Mouse (Mus musculus) gastrocnemius, adult 2 months (tissue): ENCODE data around the gene Eras. TPM values are rescaled to one million over a fixed set of nuclear protein-coding genes. Genes with fewer than 3 reads are reported as not detected.
A peak's percentile ranks its signal among the peaks of the same experiment; 100 is the strongest.

Source experiments
- DNase-seq: peaks from one replicate; pipeline ENCODE4 v3.0.0; 2022
- H3K27ac ChIP-seq: fragments of 200-600 bp; 2 replicates; pipeline ENCODE4 v1.8.1; 2022; ENCODE audit warnings: mild to moderate bottlenecking
- H3K4me3 ChIP-seq: fragments of 200-600 bp; 2 replicates; pipeline ENCODE4 v1.8.1; 2022; ENCODE audit warnings: mild to moderate bottlenecking, moderate library complexity
- CTCF ChIP-seq: fragments of 200-600 bp; IDR thresholded peaks from 2 replicates; pipeline ENCODE4 v1.8.1; 2022; ENCODE audit warnings: antibody characterized with exemption, mild to moderate bottlenecking, moderate library complexity
- intact Hi-C: fragments of 180-260 bp; cut with DNase I; formaldehyde crosslinking; loops from one replicate; pipeline ENCODE4 v1.15.1; 2025
- long read RNA-seq, 2 experiments: library from polyadenylated mRNA; stranded (forward); transcript quantifications; one replicate each; pipeline ENCODE4 v2.0.0; 2021
- total RNA-seq, 2 experiments: library from RNA; stranded (reverse); gene quantifications; 2 replicates each; pipeline ENCODE4 v1.2.3; 2021

Eras gene
- not detected for total RNA-seq
- long read RNA-seq, experiment 1: 0 reads
- long read RNA-seq, experiment 2: 0 reads

DNA sequence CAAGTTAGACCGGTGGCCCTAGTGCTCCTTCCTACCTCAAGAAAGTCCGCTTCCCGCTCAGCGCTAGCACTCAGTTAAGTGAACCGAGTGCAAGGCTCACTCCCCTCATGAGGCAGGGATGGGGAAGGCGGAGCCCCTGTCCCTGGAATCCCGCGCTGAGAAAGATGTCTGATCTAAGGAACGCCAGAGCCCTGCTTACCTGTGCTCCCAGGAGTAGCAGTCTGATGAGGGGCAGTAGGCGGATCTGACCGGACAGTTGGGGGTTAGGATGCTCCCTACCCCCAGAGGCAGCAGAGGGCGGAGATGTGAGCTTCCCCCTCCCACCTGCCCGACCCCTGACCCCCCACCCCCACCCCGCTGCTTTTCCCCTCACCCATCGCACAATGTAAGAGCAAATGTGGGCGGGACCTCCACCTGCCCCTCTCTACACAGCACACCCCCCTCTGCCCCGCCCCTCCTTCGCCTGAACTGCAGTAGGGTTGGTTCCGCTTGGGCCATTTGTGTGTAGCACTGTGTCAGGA, at the start of gene Eras:
Eras (minus strand) TSS at position 338 of the 521 bp plus-strand sequence.
- intact Hi-C loops: no loop called here
- no peak for DNase-seq
- no peak within 1 kb of the TSS for H3K4me3 ChIP-seq

GRCm38 (mm10) chrX:7977892-7978291, 49.5 kb upstream of the Eras start, which contains the start of gene Gata1:
Gene Gata1 (minus strand): TSS chrX:7978071.
- H3K4me3 ChIP-seq: no peak within 1 kb of the TSS
- no peak for DNase-seq
- no peak for TF ChIP-seq CTCF
- H3K27ac ChIP-seq: no peak within 1 kb of the TSS
- intact Hi-C loops: no loop called here

More for the DNA sequence above, at the start of gene Eras:
- H3K27ac ChIP-seq: no peak within 1 kb of the TSS
- TF ChIP-seq CTCF: no peak

DNA sequence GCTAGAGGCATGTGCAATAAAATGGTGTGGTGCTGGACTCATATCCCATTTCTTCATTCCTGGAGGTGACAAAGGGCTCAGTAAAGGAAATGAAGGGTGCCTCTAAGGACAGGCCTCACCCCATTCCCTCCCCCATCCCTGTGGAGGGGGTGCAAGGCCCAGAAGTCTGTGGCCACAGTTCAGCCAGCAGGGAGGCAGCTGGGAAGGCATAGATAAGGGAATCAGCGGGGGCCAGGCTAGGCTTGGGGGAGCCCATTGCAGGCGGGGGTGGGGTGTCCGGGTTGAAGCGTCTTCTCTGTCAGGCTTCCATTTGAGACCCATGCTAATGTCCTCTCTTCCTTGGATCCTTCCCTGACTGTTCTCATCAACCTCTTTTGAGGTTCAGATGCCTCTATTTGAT, 42.9 kb upstream of the Eras start:
- DNase-seq: no peak
- Histone ChIP-seq H3K27ac (no peak overlapping the region), H3K4me3 (no peak overlapping the region)
- intact Hi-C loops: no loop called here
- TF ChIP-seq CTCF: no peak

DNA sequence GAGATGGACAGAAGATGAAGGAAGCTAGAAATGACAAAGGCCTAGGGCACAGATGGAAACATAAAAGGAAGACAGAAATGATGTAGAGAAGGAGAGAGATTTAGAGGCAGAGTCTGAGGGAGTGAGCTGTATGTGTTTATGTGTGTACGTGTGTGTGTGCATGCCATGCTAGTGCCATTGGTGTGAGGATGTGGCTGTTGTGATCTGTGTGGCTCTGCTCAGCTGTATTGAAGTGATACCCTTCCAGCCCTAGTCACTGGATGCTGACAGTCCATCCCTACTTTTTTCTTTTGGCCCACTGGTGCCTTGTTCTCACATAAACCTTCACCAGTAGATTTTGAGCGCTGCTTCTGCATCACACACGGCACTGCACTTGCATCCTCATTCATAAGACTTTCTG, 40.5 kb upstream of the Eras start:
- intact Hi-C loops: no loop called here
- H3K27ac ChIP-seq: no peak overlapping the region
- no peak for DNase-seq
- no peak overlapping the region for H3K4me3 ChIP-seq
- no peak for TF ChIP-seq CTCF

- Histone ChIP-seq H3K4me3 (no peak overlapping the region), H3K27ac (no peak overlapping the region)
- intact Hi-C loops: no loop called here
- no peak for TF ChIP-seq CTCF
- no peak for DNase-seq
These were observed 39.8 kb upstream of the Eras start for GRCm38 (mm10) chrX:7968226-7968625.

- TF ChIP-seq CTCF: no peak
These were observed 39.3 kb upstream of the Eras start for GRCm38 (mm10) chrX:7967596-7968201.

DNA sequence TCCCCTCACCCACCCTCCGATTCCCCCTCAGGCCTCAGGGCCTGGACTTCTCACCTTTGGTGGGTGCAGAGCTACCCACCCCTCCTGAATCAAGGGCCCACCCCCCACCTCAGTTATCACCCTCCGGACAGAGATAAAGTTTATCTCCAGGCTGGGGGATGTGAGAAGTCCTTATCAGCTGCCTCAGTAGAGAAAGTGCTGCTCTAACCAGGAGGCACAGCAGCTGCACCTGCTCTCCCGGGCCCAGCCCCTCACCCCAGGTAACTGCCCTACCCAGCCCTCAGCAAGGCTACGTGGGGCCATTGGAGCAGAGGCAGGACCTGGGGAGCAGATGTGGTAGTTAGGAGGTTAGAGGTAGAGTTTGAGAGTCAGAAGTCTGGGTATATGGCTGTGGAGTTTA, 37.8 kb upstream of the Eras start:
- intact Hi-C loops: no loop called here
- H3K4me3 ChIP-seq: no peak overlapping the region
- no peak for TF ChIP-seq CTCF

More at GRCm38 (mm10) chrX:7967596-7968201, 39.3 kb upstream of the Eras start:
- no peak for DNase-seq
- no peak overlapping the region for H3K27ac ChIP-seq
- no peak overlapping the region for H3K4me3 ChIP-seq
- intact Hi-C loops: no loop called here

GRCm38 (mm10) chrX:7963829-7964626, 35.6 kb upstream of the Eras start:
- no peak for DNase-seq
- intact Hi-C loops: no loop called here
- Histone ChIP-seq H3K27ac (no peak overlapping the region), H3K4me3 (no peak overlapping the region)
- TF ChIP-seq CTCF: no peak

More for the DNA sequence above, 37.8 kb upstream of the Eras start:
- H3K27ac ChIP-seq: no peak overlapping the region
- DNase-seq: no peak

- intact Hi-C loops: no loop called here
- Histone ChIP-seq H3K4me3 (no peak overlapping the region), H3K27ac (no peak overlapping the region)
- no peak for TF ChIP-seq CTCF
- DNase-seq: no peak
These were observed 30.5 kb upstream of the Eras start for GRCm38 (mm10) chrX:7958868-7959267.

DNA sequence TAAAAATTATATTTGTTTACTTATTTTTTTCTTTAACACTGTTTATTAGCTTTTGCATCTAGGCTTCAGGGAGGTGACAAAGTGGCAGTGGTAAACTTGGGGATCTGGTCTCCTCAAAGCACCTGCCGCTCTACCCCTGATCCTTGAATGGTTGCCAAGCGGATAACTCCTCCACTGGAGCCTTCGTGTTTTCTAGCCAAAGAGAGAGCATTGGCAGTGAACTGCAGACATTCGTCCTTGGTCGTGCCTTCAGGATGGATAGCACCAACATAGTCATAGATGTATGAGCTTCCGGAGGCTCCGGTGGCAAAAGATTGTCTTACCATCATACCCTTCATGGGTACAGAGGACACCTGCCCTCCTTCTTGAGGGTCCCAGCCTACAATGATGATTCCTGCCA, 21.7 kb upstream of the Eras start:
- intact Hi-C loops: no loop called here
- no peak for TF ChIP-seq CTCF
- no peak overlapping the region for H3K27ac ChIP-seq
- H3K4me3 ChIP-seq: no peak overlapping the region
- no peak for DNase-seq

DNA sequence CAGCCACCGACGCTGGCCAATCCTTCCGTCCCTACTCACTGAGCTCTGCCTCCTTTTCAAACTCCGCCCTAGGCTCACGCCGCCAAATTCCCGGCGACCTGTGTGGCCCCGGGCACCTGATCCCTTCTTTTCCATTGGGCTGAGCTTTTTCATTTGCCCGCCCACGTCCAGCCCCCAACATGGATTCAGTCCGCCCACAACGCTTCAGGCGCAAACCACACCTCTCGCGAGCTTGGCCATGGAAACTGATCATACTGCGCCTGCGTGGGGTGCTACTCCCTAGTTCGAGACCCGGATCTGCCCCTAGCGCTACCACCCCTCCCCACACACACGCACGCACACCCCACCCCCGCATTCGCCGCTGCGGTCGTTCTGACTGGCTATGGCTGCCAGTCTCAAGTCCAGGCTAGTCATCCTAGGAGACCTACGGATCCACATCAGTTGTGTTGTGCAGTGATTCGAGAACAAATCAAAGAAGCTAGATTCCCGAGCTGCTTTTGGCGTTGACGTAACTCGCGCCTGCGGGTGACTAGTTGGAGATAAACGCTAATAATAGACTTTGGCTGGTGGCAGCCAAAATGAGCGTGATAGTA, 19.6 kb upstream of the Eras start:
- intact Hi-C loops: loop anchor here (5.0 kb wide), 1 partner anchor 101 kb away; no protein-coding TSS in a partner anchor
- TF ChIP-seq CTCF: no peak
- Histone ChIP-seq H3K27ac (peak overlapping the region; percentile 75), H3K4me3 (peak overlapping the region; percentile 81)
- peak; percentile 95 for DNase-seq

DNA sequence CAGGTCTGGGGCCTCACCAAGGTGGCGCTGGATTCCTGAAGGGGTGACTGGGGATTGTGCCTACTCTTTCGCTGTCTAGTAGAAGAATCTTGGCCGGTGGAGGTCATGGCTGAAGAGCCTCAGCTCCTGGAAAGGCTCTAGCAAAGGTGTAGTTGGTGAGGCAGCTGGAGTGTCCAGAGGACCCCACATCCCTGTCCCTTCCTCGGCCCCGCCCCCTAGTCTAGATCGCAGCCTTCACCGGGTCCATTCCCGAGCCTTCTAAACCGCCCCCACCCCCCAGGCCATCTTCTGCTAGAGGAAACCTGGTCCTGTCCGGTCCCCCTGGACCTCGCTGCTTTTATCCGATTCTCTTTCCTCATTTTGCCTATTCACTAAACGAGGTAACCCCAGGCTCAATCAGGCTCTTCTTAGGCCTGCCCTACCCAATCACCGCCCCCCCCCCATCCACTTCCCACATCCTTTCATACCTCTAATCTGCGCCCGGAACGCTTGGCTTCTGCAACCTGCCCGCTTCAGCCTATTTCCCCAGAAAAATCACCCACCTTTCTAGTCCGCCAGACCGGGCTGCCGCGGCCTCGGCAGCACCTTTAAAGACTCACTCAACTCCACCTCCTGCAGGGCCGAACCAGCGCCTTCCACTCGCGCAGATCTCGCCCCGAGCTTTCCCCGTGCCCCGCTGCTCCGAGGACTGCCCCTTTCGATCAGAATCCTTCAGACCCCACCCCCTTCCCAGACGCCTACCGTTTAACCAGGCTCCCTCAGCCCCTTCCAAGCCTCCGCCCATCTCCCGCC, 18.9 kb upstream of the Eras start, which contains the start of gene Hdac6:
Hdac6 (minus strand) TSS at position 782 of the 792 bp plus-strand sequence.
- peak within 1 kb of the TSS; percentile 81 for H3K4me3 ChIP-seq
- no peak for DNase-seq

More for the DNA sequence above, 18.9 kb upstream of the Eras start, which contains the start of gene Hdac6:
- TF ChIP-seq CTCF: no peak
- peak within 1 kb of the TSS; percentile 76 for H3K27ac ChIP-seq
- intact Hi-C loops: loop anchor here (5.0 kb wide), 1 partner anchor 100 kb away; no protein-coding TSS in a partner anchor
